Mouse (Mus musculus): ENCODE measurements around the gene Yju2. TPM values are rescaled to one million over a fixed set of nuclear protein-coding genes. Genes with fewer than 3 reads are reported as not detected.

The Yju2 gene
- total RNA-seq, 2 experiments from 2014 or later, result 8.3 to 10.2 TPM

- H3K4me3 ChIP-seq, result 0 out of 2 replicates have a peak within 1 kb of the TSS, but pooled peaks have one; percentile 7
- H3K27ac ChIP-seq, result no peak within 1 kb of the TSS
- DNase-seq, result no peak
- TF ChIP-seq CTCF (IDR thresholded peaks at IDR 0.05), result no peak
- intact Hi-C loops (cut with DNase I), result no loop called here
Observed at GRCm38 (mm10) chr17:55952447-55953027, 6.4 kb upstream of the Yju2 start, which contains the start of gene Ebi3. TSS of gene Ebi3 (plus strand) at chr17:55952640.

DNA sequence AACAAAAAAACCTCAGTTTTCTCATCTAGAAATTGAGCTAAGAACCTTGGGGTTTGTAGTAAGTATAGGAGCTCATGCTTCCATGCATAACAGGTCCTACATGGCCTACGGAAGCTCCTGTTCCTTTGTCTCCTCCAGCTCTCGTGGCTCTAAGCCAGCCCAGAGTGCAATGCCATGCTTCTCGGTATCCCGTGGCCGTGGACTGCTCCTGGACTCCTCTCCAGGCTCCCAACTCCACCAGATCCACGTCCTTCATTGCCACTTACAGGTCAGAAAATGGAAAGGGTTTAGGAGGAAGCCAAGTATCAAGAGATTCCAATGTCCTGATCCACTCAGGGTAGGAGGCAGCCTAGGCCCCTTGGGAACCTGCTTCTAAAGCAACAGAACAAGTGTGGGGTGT is 5.1 kb upstream of the Yju2 start:
- no peak for TF ChIP-seq CTCF (IDR thresholded peaks at IDR 0.05)
- Histone ChIP-seq H3K4me3 (no peak overlapping the region), H3K27ac (no peak overlapping the region)
- no peak for DNase-seq
- intact Hi-C loops (cut with DNase I), result no loop called here

- Histone ChIP-seq H3K27ac (no peak overlapping the region), H3K4me3 (no peak overlapping the region)
- DNase-seq, result no peak
- intact Hi-C loops (cut with DNase I), result no loop called here
- no peak for TF ChIP-seq CTCF (IDR thresholded peaks at IDR 0.05)
Observed at GRCm38 (mm10) chr17:55954229-55954628, 4.7 kb upstream of the Yju2 start.

GRCm38 (mm10) chr17:55956129-55956528 is 2.8 kb upstream of the Yju2 start:
- Histone ChIP-seq H3K4me3 (peak overlapping the region; percentile 54), H3K27ac (no peak overlapping the region)
- DNase-seq, result peak; percentile 51
- TF ChIP-seq CTCF (IDR thresholded peaks at IDR 0.05), result no peak
- intact Hi-C loops (cut with DNase I), result loop anchor here (5.0 kb wide), 1 partner anchor 116 kb away; no protein-coding TSS in a partner anchor

GRCm38 (mm10) chr17:55956591-55956990 is 2.3 kb upstream of the Yju2 start:
- DNase-seq, result no peak
- no peak overlapping the region for H3K27ac ChIP-seq
- no peak for TF ChIP-seq CTCF (IDR thresholded peaks at IDR 0.05)
- peak overlapping the region; percentile 54 for H3K4me3 ChIP-seq
- intact Hi-C loops (cut with DNase I), result loop anchor here (5.0 kb wide), 1 partner anchor 116 kb away; no protein-coding TSS in a partner anchor

GRCm38 (mm10) chr17:55957168-55957567 is 1.7 kb upstream of the Yju2 start:
- intact Hi-C loops (cut with DNase I), result loop anchor here (1.0 to 5.0 kb wide), 2 partner anchors 53 to 115 kb away; no protein-coding TSS in a partner anchor
- no peak overlapping the region for H3K4me3 ChIP-seq
- DNase-seq, result peak; percentile 74
- 0 out of 2 replicates have a peak overlapping the region, but pooled peaks have one; percentile 46 for H3K27ac ChIP-seq
- TF ChIP-seq CTCF (IDR thresholded peaks at IDR 0.05), result peak; percentile 99

- no peak for TF ChIP-seq CTCF (IDR thresholded peaks at IDR 0.05)
- intact Hi-C loops (cut with DNase I), result loop anchor here (1.0 to 5.0 kb wide), 2 partner anchors 52 to 114 kb away; no protein-coding TSS in a partner anchor
Observed at GRCm38 (mm10) chr17:55957726-55958583, 944 bp upstream of the Yju2 start.

GRCm38 (mm10) chr17:55958584-55958886 is 364 bp upstream of the Yju2 start:
- H3K27ac ChIP-seq, result peak overlapping the region; percentile 94
- TF ChIP-seq CTCF (IDR thresholded peaks at IDR 0.05), result no peak
- peak overlapping the region; percentile 80 for H3K4me3 ChIP-seq
- no peak for DNase-seq
- intact Hi-C loops (cut with DNase I), result loop anchor here (5.0 kb wide), 1 partner anchor 114 kb away; no protein-coding TSS in a partner anchor

More at GRCm38 (mm10) chr17:55957726-55958583, 944 bp upstream of the Yju2 start:
- Histone ChIP-seq H3K4me3 (peak overlapping the region; percentile 80), H3K27ac (peak overlapping the region; percentile 94)
- no peak for DNase-seq

DNA sequence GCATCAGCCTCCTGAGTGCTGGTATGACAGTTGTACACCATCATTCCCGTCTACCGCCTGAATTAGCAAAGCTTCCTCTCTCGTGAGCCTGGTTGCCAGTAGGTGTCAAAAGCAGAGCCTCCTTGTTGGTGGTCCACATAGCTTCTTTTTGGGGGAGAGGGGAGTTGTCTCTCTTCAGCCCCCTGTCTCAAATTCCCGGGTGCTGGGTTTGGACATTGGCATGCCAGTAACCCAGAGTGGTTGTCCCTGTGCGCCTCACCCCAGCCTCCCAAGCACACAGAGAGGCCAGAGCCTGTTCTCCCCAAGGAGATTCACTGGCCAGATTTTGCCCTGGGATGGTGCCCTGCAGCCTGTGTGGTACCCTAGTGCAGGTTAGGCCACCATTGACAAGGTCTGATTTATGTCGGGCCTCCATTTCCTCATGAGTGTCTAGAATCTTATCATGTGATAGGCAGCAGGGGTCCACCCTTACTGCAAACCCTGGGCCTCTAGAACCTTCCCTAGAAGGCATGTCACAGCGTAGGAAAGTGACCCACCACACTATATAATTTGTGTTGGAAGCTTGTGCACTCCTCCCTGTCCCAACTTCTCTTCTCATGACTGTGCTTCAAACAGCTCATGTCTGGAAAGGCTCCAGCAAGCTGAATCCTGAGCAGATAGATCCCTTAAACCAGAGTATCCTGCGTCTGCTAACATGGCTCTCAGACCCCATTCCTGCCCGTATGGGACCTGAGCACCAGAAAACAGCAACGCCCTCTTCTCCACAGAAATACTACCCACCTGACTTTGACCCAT is 1.2 kb downstream of the Yju2 start:
- intact Hi-C loops (cut with DNase I), result loop anchor here (5.0 to 10.0 kb wide), 2 partner anchors 112 to 295 kb away; partner anchors contain the start of gene Fem1a
- H3K27ac ChIP-seq, result peak overlapping the region; percentile 94

DNA sequence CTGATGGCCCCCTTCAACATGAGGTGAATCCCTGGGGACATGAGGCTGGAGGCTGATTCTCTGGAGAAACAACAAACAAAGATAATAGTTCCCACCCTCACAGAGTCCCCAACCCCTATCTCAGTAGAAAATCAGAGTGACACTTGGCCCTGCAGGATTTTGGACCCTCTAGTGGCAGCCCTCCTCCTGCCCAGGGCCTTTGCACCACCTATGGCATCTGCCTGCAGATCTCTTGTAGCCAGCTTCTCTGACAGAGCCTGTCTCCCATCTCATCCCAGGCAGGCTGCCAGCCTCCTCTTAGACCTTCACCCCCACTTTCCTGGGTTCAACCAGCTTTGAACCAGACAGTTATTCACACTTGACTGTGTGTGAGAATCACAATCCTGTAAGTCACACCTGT is 1.9 kb downstream of the Yju2 start:
- no peak for DNase-seq
- H3K4me3 ChIP-seq, result no peak overlapping the region
- intact Hi-C loops (cut with DNase I), result loop anchor here (10.0 kb wide), 1 partner anchor 294 kb away; the partner anchor contains the start of gene Fem1a
- TF ChIP-seq CTCF (IDR thresholded peaks at IDR 0.05), result no peak
- no peak overlapping the region for H3K27ac ChIP-seq

More for the DNA sequence above, 1.2 kb downstream of the Yju2 start:
- H3K4me3 ChIP-seq, result peak overlapping the region; percentile 80
- DNase-seq, result no peak
- TF ChIP-seq CTCF (IDR thresholded peaks at IDR 0.05), result no peak

- DNase-seq, result no peak
- H3K4me3 ChIP-seq, result no peak overlapping the region
- intact Hi-C loops (cut with DNase I), result loop anchor here (10.0 kb wide), 1 partner anchor 293 kb away; the partner anchor contains the start of gene Fem1a
Observed at GRCm38 (mm10) chr17:55961631-55962030, 2.7 kb downstream of the Yju2 start.

GRCm38 (mm10) chr17:55963171-55963570 is 4.3 kb downstream of the Yju2 start:
- intact Hi-C loops (cut with DNase I), result loop anchor here (10.0 kb wide), 1 partner anchor 292 kb away; the partner anchor contains the start of gene Fem1a
- TF ChIP-seq CTCF (IDR thresholded peaks at IDR 0.05), result no peak
- Histone ChIP-seq H3K4me3 (no peak overlapping the region), H3K27ac (no peak overlapping the region)
- DNase-seq, result no peak

More at GRCm38 (mm10) chr17:55961631-55962030, 2.7 kb downstream of the Yju2 start:
- no peak overlapping the region for H3K27ac ChIP-seq
- no peak for TF ChIP-seq CTCF (IDR thresholded peaks at IDR 0.05)
